Mouse (Mus musculus) layer of hippocampus, adult 9-11 months (tissue): ENCODE measurements at regions not wholly inside any gene's neighbourhood (a gene's known extent, or its start where the extent isn't known, plus 50 kb on each side); places are given as distances from the start of the nearest gene placed in this dataset.

Source experiments
- DNase-seq: peaks from one replicate; pipeline ENCODE4 v3.0.0; 2022

DNA sequence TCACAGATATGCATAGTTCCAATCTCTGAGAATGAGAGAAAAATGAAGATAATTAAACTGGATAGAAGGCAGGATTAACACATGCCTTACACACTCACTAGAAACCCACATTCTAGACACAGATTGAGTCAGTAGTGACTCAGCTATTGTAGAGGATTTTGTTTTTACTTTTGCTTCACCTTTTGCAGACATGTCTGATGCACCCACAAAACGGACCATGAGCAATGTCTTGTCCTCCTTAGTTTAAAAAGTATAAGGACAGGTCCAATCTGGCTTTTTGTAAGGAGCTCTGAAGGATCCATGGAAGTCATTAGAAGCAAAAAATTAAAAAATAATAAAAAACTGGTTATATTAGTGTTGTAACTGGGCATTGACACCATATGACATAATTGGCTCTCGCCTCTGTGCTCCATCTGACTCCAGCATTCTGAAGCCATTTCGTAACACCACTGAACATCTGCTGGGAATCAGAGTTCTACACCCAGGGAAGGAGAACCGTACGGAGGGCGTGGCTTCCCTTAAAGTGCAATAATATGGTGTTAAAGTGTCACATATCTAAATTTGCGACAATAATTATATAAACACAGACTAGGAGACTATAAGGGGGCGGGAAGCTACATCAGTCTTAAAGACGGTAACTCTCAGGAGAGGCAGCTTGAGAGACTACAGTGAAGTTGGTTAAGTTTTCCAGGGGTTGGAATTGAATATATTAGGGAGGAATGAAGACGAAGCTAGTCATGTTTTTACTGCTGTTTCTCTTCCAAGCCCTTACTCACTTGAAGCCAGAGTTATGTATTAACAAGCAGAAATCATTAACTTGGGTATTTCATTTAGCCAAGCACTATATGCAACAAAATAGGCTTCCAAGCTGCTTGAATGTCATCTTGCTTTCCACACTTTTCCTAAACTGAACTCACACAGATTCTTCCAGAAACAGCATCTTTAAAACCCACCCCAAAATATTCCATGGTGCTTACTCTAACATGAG is 558.0 kb downstream of the Ebf1 start:
- DNase-seq, result no peak

DNA sequence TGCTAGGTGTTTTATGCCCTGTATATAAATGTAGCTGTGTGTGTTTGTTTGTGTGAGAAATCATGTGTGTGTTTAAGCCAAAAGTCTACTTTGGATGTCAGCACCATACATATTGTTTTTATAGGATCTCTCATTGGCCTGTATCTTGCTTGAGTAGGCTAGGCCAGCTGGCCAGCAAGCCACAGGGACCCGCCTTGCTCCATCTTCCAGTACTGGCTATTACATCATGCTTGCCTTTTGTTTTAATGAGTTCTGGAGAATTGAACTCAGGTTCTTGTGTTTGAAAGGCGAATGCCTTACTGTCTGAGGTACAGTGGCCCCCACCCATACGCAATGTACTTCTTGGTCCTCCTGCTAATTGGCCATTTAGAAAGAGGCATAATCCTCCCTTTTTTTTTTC is 559.9 kb downstream of the Ebf1 start:
- DNase-seq, result no peak

DNA sequence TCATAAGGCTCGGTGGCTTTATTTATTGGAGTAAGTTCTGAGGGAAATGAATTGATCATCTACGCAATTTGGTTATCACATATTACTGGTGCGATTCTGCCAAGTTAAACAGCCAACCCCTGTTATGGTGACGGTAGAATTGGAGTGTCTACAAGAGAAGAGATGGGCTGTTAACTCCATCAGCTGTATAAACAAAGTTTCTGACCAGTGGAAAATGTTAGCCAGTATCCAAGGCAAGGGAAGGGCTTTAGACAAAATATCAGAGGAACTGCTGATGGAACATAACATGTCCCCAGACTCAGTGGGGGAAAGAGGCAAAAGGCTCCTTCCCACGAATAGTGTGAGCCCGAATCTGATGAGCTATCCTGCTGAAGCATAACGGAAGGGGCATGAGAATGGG is 560.9 kb downstream of the Ebf1 start:
- no peak for DNase-seq

DNA sequence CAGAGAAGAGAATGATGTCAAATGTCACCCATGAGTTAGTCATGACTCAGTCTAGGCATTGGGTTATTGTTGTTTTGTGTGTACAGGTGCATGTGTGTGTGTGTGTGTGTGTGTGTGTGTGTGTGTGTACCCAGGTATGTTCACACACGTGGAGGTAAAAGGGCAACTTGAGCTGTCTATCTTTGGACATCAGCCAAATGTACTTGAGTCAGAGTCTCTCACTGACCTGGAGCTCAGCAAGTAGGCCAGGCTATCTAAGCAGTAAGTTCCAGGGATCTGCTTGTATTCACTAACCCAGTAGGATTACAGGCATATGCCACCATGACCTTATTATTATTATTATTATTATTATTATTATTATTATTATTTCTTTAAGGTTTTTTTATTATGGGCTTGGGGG is 561.9 kb downstream of the Ebf1 start:
- DNase-seq, result no peak

- DNase-seq, result no peak
These were observed 573.7 kb downstream of the Ebf1 start for GRCm38 (mm10) chr11:45190601-45191370.

GRCm38 (mm10) chr11:45191392-45192189 is 574.5 kb downstream of the Ebf1 start:
- DNase-seq, result no peak

DNA sequence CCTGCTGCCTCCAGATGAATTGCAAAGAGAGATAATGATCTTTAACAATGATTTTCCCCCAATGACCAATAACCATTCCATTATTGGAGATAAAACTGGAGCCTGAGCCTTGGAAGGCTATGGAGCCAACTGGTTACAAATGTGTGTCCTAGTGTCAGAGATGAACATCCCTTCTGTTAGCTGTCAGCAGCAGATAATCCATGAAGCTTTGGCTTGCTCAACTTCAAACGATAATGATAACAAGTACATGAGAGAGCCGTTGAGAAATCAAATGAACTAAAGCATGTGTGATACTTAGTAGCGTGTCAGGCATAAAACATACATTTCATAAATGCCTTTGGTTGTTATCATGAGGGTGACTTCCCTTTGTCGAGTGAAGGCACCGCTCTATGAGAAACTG is 576.2 kb downstream of the Ebf1 start:
- no peak for DNase-seq

DNA sequence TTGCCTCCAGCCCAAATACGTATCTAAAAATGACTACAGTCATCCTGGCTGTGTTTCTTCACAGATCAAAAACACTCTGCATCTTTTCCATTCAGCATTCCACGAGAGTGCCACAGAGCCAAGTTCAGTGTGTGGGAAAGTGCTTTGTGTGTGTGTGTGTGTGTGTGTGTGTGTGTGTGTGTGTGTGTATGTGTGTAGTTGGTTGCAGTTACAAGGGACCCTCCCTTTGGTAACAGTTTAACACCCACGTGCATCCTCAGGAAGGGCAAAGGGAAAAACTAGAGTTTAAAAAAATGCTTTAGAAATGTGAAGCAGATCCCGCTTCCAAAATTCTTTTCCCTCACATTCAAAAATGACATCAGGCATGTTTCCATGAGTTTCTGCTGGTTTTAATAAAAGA is 582.4 kb downstream of the Ebf1 start:
- DNase-seq, result no peak

DNA sequence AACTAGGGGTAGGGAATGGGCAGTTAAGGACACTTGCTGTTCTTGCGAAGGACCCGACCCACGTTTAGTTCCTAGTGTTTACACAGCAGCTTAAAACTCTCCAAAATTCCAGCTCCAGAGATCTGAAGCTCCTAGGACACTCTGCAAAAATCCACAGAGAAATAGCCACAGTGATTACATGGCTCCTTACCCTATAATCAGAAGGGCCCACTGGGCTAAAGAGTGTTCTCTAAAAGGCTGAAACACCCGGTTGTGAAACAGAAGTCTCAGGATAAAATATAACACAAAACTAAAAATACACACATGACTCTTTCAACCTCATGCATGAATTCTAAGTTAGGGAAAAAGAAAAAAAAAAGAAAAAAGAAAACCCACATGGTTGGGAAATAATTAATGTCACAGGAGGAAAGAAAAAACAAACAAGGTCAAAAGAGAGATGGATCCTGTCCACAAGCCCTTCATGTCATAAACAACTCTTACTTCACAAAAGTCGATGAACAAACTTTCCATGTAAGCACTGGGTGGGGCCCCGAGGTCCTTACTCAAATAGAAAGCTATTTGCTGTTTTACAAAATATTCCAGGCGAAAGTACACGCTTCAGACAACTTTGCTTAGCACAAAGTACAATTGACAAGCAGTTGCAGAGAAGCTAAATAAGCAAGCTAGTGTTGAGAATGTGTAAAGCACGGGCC is 583.7 kb downstream of the Ebf1 start:
- DNase-seq, result no peak

- DNase-seq, result no peak
These were observed 586.3 kb downstream of the Ebf1 start for GRCm38 (mm10) chr11:45203446-45203845.

GRCm38 (mm10) chr11:45206611-45207525 is 589.8 kb downstream of the Ebf1 start:
- no peak for DNase-seq

DNA sequence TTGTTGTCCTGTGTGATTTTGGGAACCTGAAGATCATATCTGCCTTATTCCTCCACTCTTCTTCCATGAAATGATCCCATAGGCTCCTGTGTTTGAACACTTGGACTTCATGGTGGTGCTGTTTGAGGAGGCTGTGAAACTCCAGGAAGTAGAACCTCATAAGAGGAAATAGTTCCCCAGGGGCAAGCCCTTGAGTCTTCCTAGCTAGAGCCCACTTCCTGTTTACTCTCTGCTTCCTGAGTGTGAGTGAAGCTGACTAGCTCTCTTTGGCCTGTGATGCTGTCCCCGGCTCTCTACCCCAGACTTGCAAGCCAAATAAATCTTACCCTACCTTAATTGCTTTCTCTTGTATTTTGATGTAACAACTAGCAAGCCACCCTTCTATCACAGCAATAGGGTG is 597.0 kb downstream of the Ebf1 start:
- DNase-seq, result no peak

GRCm38 (mm10) chr11:45216942-45217474 is 599.9 kb downstream of the Ebf1 start:
- no peak for DNase-seq

GRCm38 (mm10) chr11:45219239-45219638 is 602.1 kb downstream of the Ebf1 start:
- DNase-seq, result no peak

- DNase-seq, result no peak
These were observed 604.9 kb downstream of the Ebf1 start for GRCm38 (mm10) chr11:45222021-45222420.

GRCm38 (mm10) chr11:45235476-45236412 is 616.1 kb upstream of the Clint1 start:
- no peak for DNase-seq

GRCm38 (mm10) chr11:45237056-45237455 is 614.8 kb upstream of the Clint1 start:
- DNase-seq, result no peak

DNA sequence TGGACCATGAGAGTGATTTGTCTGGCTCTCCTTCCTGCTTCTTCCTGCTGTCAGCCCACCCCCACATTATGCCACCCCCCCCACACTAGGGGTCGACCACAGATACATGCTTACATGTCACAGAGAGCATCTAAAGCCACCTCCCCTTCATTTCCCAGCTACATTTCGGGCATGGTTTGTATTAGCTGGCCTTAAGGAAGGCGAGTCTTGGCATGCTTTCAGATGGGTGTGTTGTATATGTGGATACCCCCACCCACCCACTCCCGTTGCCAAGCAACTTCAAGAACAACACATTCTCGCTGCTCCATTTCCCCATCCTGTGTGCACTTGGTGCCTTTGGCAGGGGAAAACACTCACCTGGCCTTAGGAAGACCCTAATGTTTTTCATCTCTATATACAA is 612.8 kb upstream of the Clint1 start:
- DNase-seq, result no peak

DNA sequence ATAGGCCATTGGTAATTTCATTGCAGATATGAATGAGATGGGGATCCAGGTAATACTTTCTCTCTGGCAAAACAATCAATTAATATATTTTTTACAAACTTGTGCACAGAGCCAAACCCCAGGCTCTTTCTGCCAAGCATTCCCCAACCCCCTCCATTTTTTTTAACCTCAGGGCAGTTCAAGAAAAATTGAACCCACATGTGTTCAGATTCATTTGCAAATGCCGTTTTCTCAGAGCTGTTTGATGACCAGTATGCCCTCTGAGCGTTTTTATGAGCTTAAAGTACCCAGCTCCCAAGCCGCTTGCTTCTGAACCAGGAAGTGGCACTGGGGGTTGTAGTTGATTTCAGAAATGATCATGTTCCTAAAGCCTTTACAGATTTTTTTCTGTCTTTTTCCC is 611.4 kb upstream of the Clint1 start:
- no peak for DNase-seq

DNA sequence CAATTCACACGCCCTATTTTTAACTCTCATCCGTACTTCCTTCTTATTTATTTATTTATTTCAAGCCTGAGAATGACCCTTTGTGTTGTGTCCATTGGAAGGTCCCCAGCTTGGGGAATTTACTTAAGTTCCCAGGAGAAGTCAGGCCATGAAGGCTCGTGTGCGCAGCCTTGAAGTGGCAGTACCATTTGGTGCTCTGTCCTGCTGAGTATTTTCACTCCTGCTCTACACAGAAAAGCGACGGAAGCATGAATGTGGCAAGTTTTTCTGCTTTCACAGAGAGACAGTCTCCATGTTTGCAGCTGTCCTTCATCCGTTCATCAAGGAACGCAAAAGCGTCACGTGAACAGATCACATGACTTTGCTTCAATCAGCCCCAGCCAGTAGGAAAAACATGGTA is 610.2 kb upstream of the Clint1 start:
- no peak for DNase-seq
